Mouse (Mus musculus): ENCODE results near the gene Jakmip3. TPM values are rescaled to one million over a fixed set of nuclear protein-coding genes. Genes with fewer than 3 reads are reported as not detected.

The Jakmip3 gene
- polyA plus RNA-seq (2015; fragmentation: Nextera tagmentation; extraction: Ambion mirVana), result 0.07 and 0.10 TPM in 2 replicates

DNA sequence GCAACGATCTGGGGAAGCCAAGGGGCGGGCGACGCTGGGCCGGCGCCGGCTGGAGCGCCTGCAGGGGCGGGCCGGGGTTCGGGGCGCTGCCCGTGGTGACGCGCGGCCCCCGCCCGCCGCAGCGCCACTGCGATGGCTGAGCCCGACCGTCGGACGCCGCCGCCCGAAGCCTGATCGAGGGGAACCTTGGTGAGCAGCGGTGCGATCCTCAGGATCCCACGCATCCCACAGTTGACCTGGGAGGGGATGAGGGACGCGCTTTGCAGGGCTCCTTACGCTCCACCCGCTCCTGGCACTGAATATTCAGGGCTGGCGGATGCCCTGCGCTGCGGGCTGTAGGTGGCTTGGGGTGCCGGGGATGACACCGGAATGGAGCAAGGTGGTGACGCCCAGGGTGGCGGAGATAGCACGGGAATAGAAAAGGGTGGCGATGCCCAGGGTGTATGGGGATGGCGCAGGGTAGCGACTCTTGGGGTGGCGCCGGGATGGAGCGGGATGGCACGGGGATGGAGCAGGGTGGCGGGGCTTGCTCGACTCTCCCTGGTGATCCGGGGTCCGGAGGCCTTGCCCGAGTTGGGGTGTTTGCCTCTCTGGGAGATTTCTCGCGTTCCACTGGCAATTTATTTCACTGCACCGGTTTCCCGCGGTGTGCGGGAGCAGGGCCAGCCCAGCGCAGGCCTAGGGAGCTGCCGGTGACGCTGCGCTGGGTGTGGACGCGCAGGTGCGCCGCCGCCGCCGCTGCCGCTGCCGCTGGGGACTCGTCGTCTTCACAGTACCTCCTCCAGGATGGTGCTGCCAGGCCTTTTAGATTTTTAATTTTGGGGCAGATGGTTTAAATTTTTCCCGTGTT is at the start of gene Jakmip3:
Jakmip3 (plus strand) TSS at position 119 of the 850 bp plus-strand sequence.

DNA sequence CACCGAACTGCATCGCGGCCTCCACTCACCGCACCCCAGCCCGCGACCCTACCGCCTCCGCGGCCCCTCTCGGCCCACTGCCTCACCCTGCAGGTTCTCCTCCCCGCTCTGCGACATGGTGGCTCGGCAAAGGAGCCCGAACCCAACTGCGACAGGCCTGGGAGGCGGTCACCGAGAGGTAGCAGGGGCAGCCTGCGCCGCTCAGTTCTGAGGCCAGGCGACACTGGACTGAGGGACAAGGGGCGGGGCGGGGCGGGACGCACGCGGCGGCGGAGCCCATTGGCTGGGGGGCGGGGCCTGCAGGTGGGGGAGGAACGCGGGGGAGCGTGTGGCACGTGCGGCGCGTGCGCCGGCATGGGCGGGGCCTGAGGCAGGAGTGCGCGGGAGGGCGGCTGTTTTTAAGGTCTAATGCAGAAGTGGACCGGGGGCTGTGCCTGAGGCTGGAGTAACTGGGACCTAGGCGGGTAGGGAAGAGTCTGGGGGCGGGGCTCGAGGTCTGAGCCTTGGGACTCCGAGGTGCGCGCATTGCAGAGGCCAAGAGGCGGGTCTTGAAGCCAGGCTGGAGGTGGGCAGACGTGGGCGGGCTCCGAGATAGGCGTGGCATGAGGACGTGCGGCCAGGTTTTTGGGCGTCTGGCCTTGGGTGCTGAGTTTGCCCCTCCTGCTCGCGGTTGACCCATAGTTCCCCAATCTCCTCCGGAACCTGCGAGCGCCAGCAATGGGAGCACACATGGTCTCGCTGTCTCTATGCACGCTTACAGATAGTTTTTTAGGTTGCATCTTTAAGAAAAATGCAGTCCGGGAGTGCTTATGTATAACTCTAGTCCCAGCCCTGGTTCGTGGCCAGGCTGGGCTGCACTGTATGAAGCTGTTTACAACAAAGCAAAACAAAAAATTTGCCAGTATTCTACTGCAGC is 31.0 kb upstream of the Jakmip3 start, which contains the start of gene Bnip3:
Bnip3 (minus strand) TSS at position 243 of the 916 bp plus-strand sequence.

DNA sequence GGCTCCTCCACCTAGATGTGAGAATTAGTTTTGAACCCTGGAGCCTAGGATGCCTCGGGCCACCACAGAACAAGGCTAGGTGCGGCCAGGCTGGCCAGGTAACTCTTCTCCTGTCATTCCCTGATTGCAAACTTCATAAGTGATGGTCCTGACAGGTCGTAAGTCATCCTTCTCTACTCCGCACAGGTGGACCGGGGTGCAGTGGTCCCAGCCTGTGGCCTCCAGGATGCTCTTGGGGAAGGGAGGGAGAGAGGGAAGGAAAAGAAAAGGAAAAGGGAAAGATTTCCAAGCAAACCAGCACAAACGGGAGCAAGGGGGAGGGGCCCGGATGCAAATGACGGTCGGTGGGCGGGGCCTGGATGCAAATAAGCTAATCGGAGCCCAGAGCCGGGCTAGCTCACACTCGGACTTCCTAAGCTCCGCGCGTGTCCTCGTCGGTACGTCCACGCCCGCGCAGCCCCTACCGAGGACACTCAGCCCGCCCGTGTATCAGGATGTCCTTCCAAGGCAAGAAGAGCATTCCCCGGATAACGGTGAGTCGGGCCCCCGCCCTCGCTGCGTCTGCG is 145.2 kb downstream of the Jakmip3 start, which contains the start of gene Dpysl4:
Dpysl4 (plus strand) TSS at position 373 of the 566 bp plus-strand sequence.

Other genes starting within 250 kb of the Jakmip3 start
- 20.4 and 22.6 TPM in 2 replicates for gene Ppp2r2d, start 94.7 kb upstream of the Jakmip3 start, polyA plus RNA-seq (2015; fragmentation: Nextera tagmentation; extraction: Ambion mirVana)
- 6.2 and 6.6 TPM in 2 replicates for gene Mapk1ip1, start 94.5 kb upstream of the Jakmip3 start, polyA plus RNA-seq (2015; fragmentation: Nextera tagmentation; extraction: Ambion mirVana)
- gene Bnip3, start 31.2 kb upstream of the Jakmip3 start, polyA plus RNA-seq (2015; fragmentation: Nextera tagmentation; extraction: Ambion mirVana), result 16.0 and 17.6 TPM in 2 replicates
- 0.64 and 0.97 TPM in 2 replicates for gene Dpysl4, start 145.3 kb downstream of the Jakmip3 start, polyA plus RNA-seq (2015; fragmentation: Nextera tagmentation; extraction: Ambion mirVana)